Mouse (Mus musculus) adrenal gland, postnatal 10 days (tissue): ENCODE data around the gene Prss54. TPM values are rescaled to one million over a fixed set of nuclear protein-coding genes. Genes with fewer than 3 reads are reported as not detected.
"Not testable (repeated sequence)": the region's sequence is repeated elsewhere in the genome, so short reads cannot be mapped to it uniquely, and the experiment has no call there.

ENCODE experiments used
- DNase-seq: peaks from one replicate; pipeline ENCODE4 v3.0.0; 2021; ENCODE audit warnings: mixed read lengths
- long read RNA-seq, 2 experiments: library from polyadenylated mRNA; stranded (forward); transcript quantifications; one replicate each; pipeline ENCODE4 v2.0.0; 2021
- total RNA-seq, 2 experiments: library from RNA; stranded (reverse); gene quantifications; 2 replicates each; pipeline ENCODE4 v1.2.3; 2021

Gene Prss54
- not detected for total RNA-seq
- long read RNA-seq, experiment 1 = 0 reads
- long read RNA-seq, experiment 2 = 0 reads

GRCm38 (mm10) chr8:95576240-95576639, at the start of gene Prss54:
Gene Prss54, minus strand, starts transcription at chr8:95576340.
- no peak for DNase-seq

GRCm38 (mm10) chr8:95624833-95625232, 48.7 kb upstream of the Prss54 start:
- DNase-seq = no peak

- no peak for DNase-seq
Measured at GRCm38 (mm10) chr8:95620046-95620445, 43.9 kb upstream of the Prss54 start.

GRCm38 (mm10) chr8:95616383-95616782, 40.2 kb upstream of the Prss54 start:
- DNase-seq = no peak

GRCm38 (mm10) chr8:95611769-95612168, 35.6 kb upstream of the Prss54 start:
- DNase-seq = no peak

- peak; percentile 24 for DNase-seq
Measured at GRCm38 (mm10) chr8:95610749-95611148, 34.6 kb upstream of the Prss54 start.

- no peak for DNase-seq
Measured at GRCm38 (mm10) chr8:95609406-95609805, 33.3 kb upstream of the Prss54 start.

GRCm38 (mm10) chr8:95607210-95607609, 31.1 kb upstream of the Prss54 start:
- peak; percentile 15 for DNase-seq

- not testable (repeated sequence) for DNase-seq
Measured at GRCm38 (mm10) chr8:95606509-95606908, 30.4 kb upstream of the Prss54 start.

GRCm38 (mm10) chr8:95602168-95602567, 26.0 kb upstream of the Prss54 start:
- no peak for DNase-seq

- no peak for DNase-seq
Measured at GRCm38 (mm10) chr8:95601306-95601705, 25.2 kb upstream of the Prss54 start.

GRCm38 (mm10) chr8:95599861-95600260, 23.7 kb upstream of the Prss54 start:
- DNase-seq = peak; percentile 71

- no peak for DNase-seq
Measured at GRCm38 (mm10) chr8:95596841-95597241, 20.7 kb upstream of the Prss54 start.

GRCm38 (mm10) chr8:95595131-95595530, 19.0 kb upstream of the Prss54 start:
- DNase-seq = no peak

GRCm38 (mm10) chr8:95593439-95594393, 17.6 kb upstream of the Prss54 start:
- no peak for DNase-seq

GRCm38 (mm10) chr8:95592131-95592780, 16.1 kb upstream of the Prss54 start:
- no peak for DNase-seq

GRCm38 (mm10) chr8:95590539-95590938, 14.4 kb upstream of the Prss54 start:
- no peak for DNase-seq

GRCm38 (mm10) chr8:95589282-95589681, 13.1 kb upstream of the Prss54 start:
- DNase-seq = no peak

GRCm38 (mm10) chr8:95587339-95587738, 11.2 kb upstream of the Prss54 start:
- no peak for DNase-seq

GRCm38 (mm10) chr8:95573146-95573545, 3.0 kb downstream of the Prss54 start:
- no peak for DNase-seq

GRCm38 (mm10) chr8:95566809-95567208, 9.3 kb downstream of the Prss54 start:
- no peak for DNase-seq

- no peak for DNase-seq
Measured at GRCm38 (mm10) chr8:95566217-95566616, 9.9 kb downstream of the Prss54 start.

GRCm38 (mm10) chr8:95555963-95556362, 20.2 kb downstream of the Prss54 start:
- DNase-seq = no peak
